ENCODE assay signal across 9 mouse cellular contexts in the genomic region with DNA sequence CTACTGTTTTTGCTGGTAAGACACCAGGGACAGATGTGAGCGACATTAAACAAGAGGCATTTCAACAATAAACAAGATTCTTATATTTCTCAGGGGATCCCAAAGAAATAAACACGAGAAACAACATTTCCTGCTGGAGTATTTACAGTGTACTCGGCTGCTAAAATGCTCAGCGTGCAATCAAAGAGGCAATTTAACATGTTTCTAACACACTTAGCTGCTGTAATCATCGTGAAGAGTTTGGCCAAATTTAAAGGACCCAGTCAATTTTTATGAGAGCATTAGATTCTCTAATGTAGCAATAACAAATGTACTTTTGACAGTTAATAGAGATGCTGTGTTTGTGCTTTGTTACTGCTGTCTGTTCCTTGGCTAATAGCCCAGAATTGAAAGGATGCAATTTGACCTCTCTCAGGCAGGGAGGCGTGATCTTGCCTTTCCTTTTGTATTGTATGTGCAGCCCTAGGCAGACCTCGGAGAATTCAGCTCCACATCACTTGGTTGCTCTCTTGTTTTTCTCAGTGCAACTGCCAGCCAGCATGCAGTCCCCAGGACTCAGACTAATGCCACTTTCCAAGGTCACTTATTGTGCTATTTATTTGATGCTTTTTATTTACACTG. TPM values are rescaled to one million over a fixed set of nuclear protein-coding genes. Genes with fewer than 3 reads are reported as not detected.
DNase-seq lines count a peak whose midpoint lies in the region; ATAC-seq and TF ChIP-seq lines count a peak whose summit lies in the region.
"Had no signal": no experiment of that assay in that cellular context is flagged by ENCODE, and none has a peak within 500 bp of the region (broad histone marks: within the 10 kb centered on the region; RNA-seq: fewer than 3 reads in every experiment).

No protein-coding gene starts in this region.

- peaks cover 12% of the 10 kb centered on the region for H3K36me3 ChIP-seq in limb, embryonic 12.5 days
- peaks cover 15% of the 10 kb centered on the region for H3K36me3 ChIP-seq in limb, embryonic 10.5 days
- H3K36me3 ChIP-seq in heart, embryonic 10.5 days: peaks cover 15% of the 10 kb centered on the region
- peaks cover 15% of the 10 kb centered on the region for H3K36me3 ChIP-seq in limb, embryonic 14.5 days (ENCODE audit: control insufficient read depth, insufficient read depth, low read length)

- peak overlapping the region; percentile 24 for H3K4me2 ChIP-seq in limb, embryonic 12.5 days
- 0 out of 2 replicates have a peak overlapping the region, but pooled peaks have one; percentile 17 for H3K4me2 ChIP-seq in limb, embryonic 14.5 days (replicated peaks; ENCODE audit: low read depth, low read length, severe bottlenecking)

- H3K9ac ChIP-seq in limb, embryonic 12.5 days (replicated peaks): no peak overlapping the region
- H3K9ac ChIP-seq in limb, embryonic 14.5 days (ENCODE audit: low read depth, low read length, severe bottlenecking): no peak overlapping the region

- ATAC-seq in limb, embryonic 12.5 days (ENCODE audit: insufficient number of reproducible peaks, insufficient read depth, low FRiP score, low TSS enrichment, low read depth): peak; percentile 39; the same call in 1 of the 2 replicates
- ATAC-seq in limb, embryonic 14.5 days (ENCODE audit: low FRiP score, low read depth): no peak; the same call in 1 of the 2 replicates
- no peak for ATAC-seq in cerebellum, adult (ENCODE audit: insufficient number of reproducible peaks, low FRiP score, low TSS enrichment)

- WGBS in limb, embryonic 12.5 days: 21% methylated on average over 7 of the region's 7 CpGs
- 56% methylated on average over 7 of the region's 7 CpGs for WGBS in limb, embryonic 10.5 days
- 57% methylated on average over 7 of the region's 7 CpGs for WGBS in heart, embryonic 10.5 days
- WGBS in limb, embryonic 14.5 days: 21% methylated on average over 7 of the region's 7 CpGs

- DNase-seq in limb, embryonic 10.5 days (ENCODE audit: low spot score): no peak
- no peak for DNase-seq in heart, embryonic 10.5 days (ENCODE audit: low spot score)
- peak; percentile 56 for DNase-seq in limb, embryonic 14.5 days (ENCODE audit: low spot score)
- DNase-seq in retina, embryonic 14.5 days (ENCODE audit: low spot score): peak; percentile 37
- DNase-seq in spleen, postnatal 14 days (ENCODE audit: low spot score in 2 of 2): no peak
- DNase-seq in urinary bladder, adult 18-20 months (ENCODE audit: low spot score in 2 of 2): no peak

- no peaks in the 10 kb centered on the region for H3K9me3 ChIP-seq in limb, embryonic 12.5 days
- no peaks in the 10 kb centered on the region for H3K9me3 ChIP-seq in limb, embryonic 10.5 days (replicated peaks)
- H3K9me3 ChIP-seq in heart, embryonic 10.5 days: no peaks in the 10 kb centered on the region
- no peaks in the 10 kb centered on the region for H3K9me3 ChIP-seq in limb, embryonic 14.5 days (ENCODE audit: control insufficient read depth, low read length)
- H3K9me3 ChIP-seq: G1E had no signal

- H3K4me1 ChIP-seq in limb, embryonic 12.5 days (replicated peaks): peaks cover 16% of the 10 kb centered on the region
- H3K4me1 ChIP-seq in limb, embryonic 10.5 days: peaks cover 14% of the 10 kb centered on the region; the same call in 1 of the 2 replicates
- peaks cover 13% of the 10 kb centered on the region for H3K4me1 ChIP-seq in heart, embryonic 10.5 days
- peaks cover 6% of the 10 kb centered on the region; the same call in 1 of the 2 replicates for H3K4me1 ChIP-seq in limb, embryonic 14.5 days (ENCODE audit: control insufficient read depth, insufficient read depth, low read length)

- H3K4me3 ChIP-seq in limb, embryonic 12.5 days (replicated peaks): no peak overlapping the region
- H3K4me3 ChIP-seq in limb, embryonic 10.5 days: no peak overlapping the region
- H3K4me3 ChIP-seq in heart, embryonic 10.5 days: no peak overlapping the region
- H3K4me3 ChIP-seq in limb, embryonic 14.5 days (replicated peaks; ENCODE audit: low read length): no peak overlapping the region

- H3K27me3 ChIP-seq in limb, embryonic 12.5 days: no peaks in the 10 kb centered on the region
- no peaks in the 10 kb centered on the region for H3K27me3 ChIP-seq in limb, embryonic 10.5 days (ENCODE audit: low read depth, poor library complexity, severe bottlenecking)
- H3K27me3 ChIP-seq in heart, embryonic 10.5 days (ENCODE audit: insufficient read depth, poor library complexity, severe bottlenecking): no peaks in the 10 kb centered on the region
- no peaks in the 10 kb centered on the region for H3K27me3 ChIP-seq in limb, embryonic 14.5 days (ENCODE audit: control insufficient read depth, insufficient read depth, low read length)

- TF ChIP-seq POLR2A in limb, embryonic 14.5 days (IDR thresholded peaks at IDR 0.05; ENCODE audit: borderline replicate concordance, extremely low read depth, insufficient read depth, insufficient read length): no peak

- H3K27ac ChIP-seq in limb, embryonic 12.5 days: peak overlapping the region; percentile 62
- H3K27ac ChIP-seq in limb, embryonic 10.5 days: no peak overlapping the region; the same call in 1 of the 2 replicates
- H3K27ac ChIP-seq in heart, embryonic 10.5 days: peak overlapping the region; percentile 30; the same call in 1 of the 2 replicates
- no peak overlapping the region for H3K27ac ChIP-seq in limb, embryonic 14.5 days (replicated peaks; ENCODE audit: low read depth, low read length)

RNA-seq across cellular contexts. Expression of gene Inip, which starts 35.9 kb away (rescaled TPM):
- 77.5 and 78.5 TPM in 2 replicates for polyA plus RNA-seq in limb, embryonic 12.5 days (2016; fragmentation: Nextera tagmentation; extraction: Ambion mirVana)
- 84.8 and 88.9 TPM in 2 replicates for polyA plus RNA-seq in limb, embryonic 10.5 days (2016; fragmentation: Nextera tagmentation; extraction: Ambion mirVana)
- polyA plus RNA-seq in heart, embryonic 10.5 days (2016; fragmentation: Nextera tagmentation; extraction: Ambion mirVana): 56.9 and 57.5 TPM in 2 replicates
- 17.6 and 20.4 TPM in 2 replicates for polyA plus RNA-seq in limb, embryonic 14.5 days (2012; rRNA removed)
- 40.0 and 49.0 TPM in 2 replicates for polyA plus RNA-seq in limb, embryonic 14.5 days (2014; fragmentation: Nextera tagmentation; extraction: Ambion mirVana)

RNA-seq across cellular contexts. Expression of gene Snx30, which starts 40.1 kb away (rescaled TPM):
- 8.5 and 8.6 TPM in 2 replicates for polyA plus RNA-seq in limb, embryonic 12.5 days (2016; fragmentation: Nextera tagmentation; extraction: Ambion mirVana)
- 5.3 and 5.9 TPM in 2 replicates for polyA plus RNA-seq in limb, embryonic 10.5 days (2016; fragmentation: Nextera tagmentation; extraction: Ambion mirVana)
- polyA plus RNA-seq in heart, embryonic 10.5 days (2016; fragmentation: Nextera tagmentation; extraction: Ambion mirVana): 5.2 and 8.1 TPM in 2 replicates
- 6.6 and 7.2 TPM in 2 replicates for polyA plus RNA-seq in limb, embryonic 14.5 days (2012; rRNA removed)
- polyA plus RNA-seq in limb, embryonic 14.5 days (2014; fragmentation: Nextera tagmentation; extraction: Ambion mirVana): 12.0 and 14.0 TPM in 2 replicates

Comparison
In these comparisons a context has a peak if more than half of its experiments do, and no peak if none do; other contexts are left out.
1. H3K27ac ChIP-seq: peak in limb, embryonic 12.5 days (single experiment) and heart, embryonic 10.5 days (single experiment); none in limb, embryonic 10.5 days (single experiment) and limb, embryonic 14.5 days (single experiment).
2. DNase-seq: peak in limb, embryonic 14.5 days (single experiment) and retina, embryonic 14.5 days (single experiment); none in limb, embryonic 10.5 days (single experiment), heart, embryonic 10.5 days (single experiment), spleen, postnatal 14 days (0 of 2) and urinary bladder, adult 18-20 months (0 of 2).